Mouse (Mus musculus): ENCODE results near the gene Abhd17c. TPM values are rescaled to one million over a fixed set of nuclear protein-coding genes. Genes with fewer than 3 reads are reported as not detected.
"Not testable (repeated sequence)": the region's sequence is repeated elsewhere in the genome, so short reads cannot be mapped to it uniquely, and the experiment has no call there.

Abhd17c gene
- polyA plus RNA-seq, 1 experiment from 2014 or later: 63.0 TPM

- peaks cover 6% of the 10 kb centered on the region; the same call in 1 of the 2 replicates for H3K4me1 ChIP-seq (replicated peaks; ENCODE audit: control insufficient read depth, insufficient read depth, low read length)
- no peaks in the 10 kb centered on the region for H3K9me3 ChIP-seq (ENCODE audit: control insufficient read depth, low read length)
- ATAC-seq (ENCODE audit: low FRiP score): no peak
- H3K27me3 ChIP-seq (ENCODE audit: control insufficient read depth, insufficient read depth, low read length): no peaks in the 10 kb centered on the region
- H3K27ac ChIP-seq: no peak overlapping the region; the same call in 1 of the 2 replicates
- H3K4me3 ChIP-seq (replicated peaks; ENCODE audit: low read length): no peak overlapping the region
- H3K4me2 ChIP-seq (replicated peaks): no peak overlapping the region
- H3K36me3 ChIP-seq (replicated peaks; ENCODE audit: control insufficient read depth, insufficient read depth): no peaks in the 10 kb centered on the region
- no peak overlapping the region for H3K9ac ChIP-seq
- WGBS: 80% methylated on average over 8 of the region's 8 CpGs
- DNase-seq (ENCODE audit: low spot score): no peak
These were observed 23.0 kb downstream of the Abhd17c start for GRCm38 (mm10) chr7:84128661-84129060.

- Histone ChIP-seq H3K9me3 (ENCODE audit: control insufficient read depth, low read length) (no peaks in the 10 kb centered on the region), H3K4me2 (replicated peaks) (no peak overlapping the region), H3K4me1 (replicated peaks; ENCODE audit: control insufficient read depth, insufficient read depth, low read length) (peaks cover 6% of the 10 kb centered on the region; the same call in 1 of the 2 replicates), H3K4me3 (replicated peaks; ENCODE audit: low read length) (no peak overlapping the region), H3K27me3 (ENCODE audit: control insufficient read depth, insufficient read depth, low read length) (no peaks in the 10 kb centered on the region), H3K9ac (no peak overlapping the region), H3K27ac (no peak overlapping the region), H3K36me3 (replicated peaks; ENCODE audit: control insufficient read depth, insufficient read depth) (no peaks in the 10 kb centered on the region)
- 94% methylated on average over 1 of the region's 1 CpGs for WGBS
- DNase-seq (ENCODE audit: low spot score): no peak
- no peak for ATAC-seq (ENCODE audit: low FRiP score)
These were observed 26.0 kb downstream of the Abhd17c start for GRCm38 (mm10) chr7:84125730-84126129.

GRCm38 (mm10) chr7:84123651-84124050, 28.0 kb downstream of the Abhd17c start:
- not testable (repeated sequence) for H3K4me3 ChIP-seq (replicated peaks; ENCODE audit: low read length); DNase-seq (ENCODE audit: low spot score); H3K4me2 ChIP-seq (replicated peaks); H3K9ac ChIP-seq; H3K27ac ChIP-seq; ATAC-seq (ENCODE audit: low FRiP score); H3K27me3 ChIP-seq (ENCODE audit: control insufficient read depth, insufficient read depth, low read length); H3K36me3 ChIP-seq (replicated peaks; ENCODE audit: control insufficient read depth, insufficient read depth); H3K9me3 ChIP-seq (ENCODE audit: control insufficient read depth, low read length)
- H3K4me1 ChIP-seq (replicated peaks; ENCODE audit: control insufficient read depth, insufficient read depth, low read length): peaks cover 11% of the 10 kb centered on the region
- 96% methylated on average over 3 of the region's 4 CpGs for WGBS

- Histone ChIP-seq H3K4me3 (replicated peaks; ENCODE audit: low read length) (no peak overlapping the region), H3K9ac (no peak overlapping the region), H3K27ac (no peak overlapping the region), H3K4me1 (replicated peaks; ENCODE audit: control insufficient read depth, insufficient read depth, low read length) (peaks cover 11% of the 10 kb centered on the region), H3K4me2 (replicated peaks) (no peak overlapping the region), H3K27me3 (ENCODE audit: control insufficient read depth, insufficient read depth, low read length) (no peaks in the 10 kb centered on the region), H3K36me3 (replicated peaks; ENCODE audit: control insufficient read depth, insufficient read depth) (no peaks in the 10 kb centered on the region), H3K9me3 (ENCODE audit: control insufficient read depth, low read length) (no peaks in the 10 kb centered on the region)
- no peak for ATAC-seq (ENCODE audit: low FRiP score)
- DNase-seq (ENCODE audit: low spot score): no peak
- WGBS: 81% methylated on average over 3 of the region's 3 CpGs
These were observed 29.9 kb downstream of the Abhd17c start for GRCm38 (mm10) chr7:84121778-84122177.

- 70% methylated on average over 5 of the region's 5 CpGs for WGBS
- DNase-seq (ENCODE audit: low spot score) (no peak), ATAC-seq (ENCODE audit: low FRiP score) (no peak)
- Histone ChIP-seq H3K9ac (no peak overlapping the region), H3K4me1 (replicated peaks; ENCODE audit: control insufficient read depth, insufficient read depth, low read length) (peaks cover 11% of the 10 kb centered on the region), H3K4me2 (replicated peaks) (no peak overlapping the region), H3K27me3 (ENCODE audit: control insufficient read depth, insufficient read depth, low read length) (no peaks in the 10 kb centered on the region), H3K9me3 (ENCODE audit: control insufficient read depth, low read length) (no peaks in the 10 kb centered on the region), H3K27ac (no peak overlapping the region; the same call in 1 of the 2 replicates), H3K4me3 (replicated peaks; ENCODE audit: low read length) (no peak overlapping the region), H3K36me3 (replicated peaks; ENCODE audit: control insufficient read depth, insufficient read depth) (no peaks in the 10 kb centered on the region)
These were observed 31.4 kb downstream of the Abhd17c start for GRCm38 (mm10) chr7:84120142-84120760.

- 45% methylated on average over 12 of the region's 12 CpGs for WGBS
- H3K4me1 ChIP-seq (replicated peaks; ENCODE audit: control insufficient read depth, insufficient read depth, low read length): peaks cover 16% of the 10 kb centered on the region
- no peaks in the 10 kb centered on the region for H3K9me3 ChIP-seq (ENCODE audit: control insufficient read depth, low read length)
- no peak for DNase-seq (ENCODE audit: low spot score)
- H3K27ac ChIP-seq: peak overlapping the region; percentile 21
- no peaks in the 10 kb centered on the region for H3K27me3 ChIP-seq (ENCODE audit: control insufficient read depth, insufficient read depth, low read length)
- no peak overlapping the region for H3K4me3 ChIP-seq (replicated peaks; ENCODE audit: low read length)
- no peak overlapping the region for H3K4me2 ChIP-seq (replicated peaks)
- H3K9ac ChIP-seq: no peak overlapping the region
- no peaks in the 10 kb centered on the region for H3K36me3 ChIP-seq (replicated peaks; ENCODE audit: control insufficient read depth, insufficient read depth)
- no peak for ATAC-seq (ENCODE audit: low FRiP score)
These were observed 32.2 kb downstream of the Abhd17c start for GRCm38 (mm10) chr7:84119216-84120105.

- H3K4me2 ChIP-seq (replicated peaks): no peak overlapping the region
- 0 out of 2 replicates have a peak, but pooled peaks cover 11% of the 10 kb centered on the region for H3K36me3 ChIP-seq (replicated peaks; ENCODE audit: control insufficient read depth, insufficient read depth)
- DNase-seq (ENCODE audit: low spot score) (no peak), ATAC-seq (ENCODE audit: low FRiP score) (no peak)
- H3K27ac ChIP-seq: no peak overlapping the region
- H3K4me1 ChIP-seq (replicated peaks; ENCODE audit: control insufficient read depth, insufficient read depth, low read length): peaks cover 29% of the 10 kb centered on the region
- 89% methylated on average over 6 of the region's 6 CpGs for WGBS
- no peak overlapping the region for H3K9ac ChIP-seq
- no peak overlapping the region for H3K4me3 ChIP-seq (replicated peaks; ENCODE audit: low read length)
- H3K9me3 ChIP-seq (ENCODE audit: control insufficient read depth, low read length): no peaks in the 10 kb centered on the region
- H3K27me3 ChIP-seq (ENCODE audit: control insufficient read depth, insufficient read depth, low read length): no peaks in the 10 kb centered on the region
These were observed 34.1 kb downstream of the Abhd17c start for GRCm38 (mm10) chr7:84117543-84118122.

- Histone ChIP-seq H3K4me2 (replicated peaks) (no peak overlapping the region), H3K36me3 (replicated peaks; ENCODE audit: control insufficient read depth, insufficient read depth) (0 out of 2 replicates have a peak, but pooled peaks cover 12% of the 10 kb centered on the region), H3K4me3 (replicated peaks; ENCODE audit: low read length) (no peak overlapping the region), H3K9me3 (ENCODE audit: control insufficient read depth, low read length) (no peaks in the 10 kb centered on the region), H3K27me3 (ENCODE audit: control insufficient read depth, insufficient read depth, low read length) (no peaks in the 10 kb centered on the region), H3K27ac (no peak overlapping the region), H3K9ac (no peak overlapping the region), H3K4me1 (replicated peaks; ENCODE audit: control insufficient read depth, insufficient read depth, low read length) (peaks cover 36% of the 10 kb centered on the region)
- ATAC-seq (ENCODE audit: low FRiP score) (no peak), DNase-seq (ENCODE audit: low spot score) (no peak)
- 89% methylated on average over 7 of the region's 7 CpGs for WGBS
These were observed 34.8 kb downstream of the Abhd17c start for GRCm38 (mm10) chr7:84116621-84117542.
